Comparison of ENCODE assay signal across 8 mouse cellular contexts in genomic region chr11:31168831-31169160, GRCm38 (mm10). TPM values are rescaled to one million over a fixed set of nuclear protein-coding genes. Genes with fewer than 3 reads are reported as not detected.
DNase-seq lines count a peak whose midpoint lies in the region; ATAC-seq and TF ChIP-seq lines count a peak whose summit lies in the region.

No protein-coding gene starts in this region.

- no peak for TF ChIP-seq POLR2A in small intestine, adult 2 months (IDR thresholded peaks at IDR 0.05; ENCODE audit: low read depth, low read length)

- peaks cover 4% of the 10 kb centered on the region for H3K4me1 ChIP-seq in lung, embryonic 16.5 days (replicated peaks; ENCODE audit: control insufficient read depth, insufficient read depth, low read length)
- no peaks in the 10 kb centered on the region for H3K4me1 ChIP-seq in forebrain, embryonic 11.5 days (replicated peaks; ENCODE audit: control insufficient read depth, insufficient read depth, low read length)
- no peaks in the 10 kb centered on the region for H3K4me1 ChIP-seq in limb, embryonic 12.5 days (replicated peaks)
- no peaks in the 10 kb centered on the region for H3K4me1 ChIP-seq in small intestine, adult 2 months (ENCODE audit: control insufficient read depth, insufficient read depth, insufficient read length, low read length)

- no peak for DNase-seq in lung, postnatal 10 days
- no peak for DNase-seq in forebrain, embryonic 11.5 days (ENCODE audit: low spot score)
- DNase-seq in layer of hippocampus, postnatal 36 days = no peak
- no peak for DNase-seq in urinary bladder, postnatal 10 days (ENCODE audit: low spot score)
- no peak for DNase-seq in thymus, postnatal 10 days (ENCODE audit: low spot score in 2 of 2)

- H3K27ac ChIP-seq in lung, embryonic 16.5 days (ENCODE audit: low read length) = no peak overlapping the region
- H3K27ac ChIP-seq in forebrain, embryonic 11.5 days (ENCODE audit: low read depth, low read length) = no peak overlapping the region
- no peak overlapping the region for H3K27ac ChIP-seq in limb, embryonic 12.5 days
- H3K27ac ChIP-seq in small intestine, adult 2 months (ENCODE audit: insufficient read depth, low read depth, low read length) = no peak overlapping the region

- 33% methylated on average over 2 of the region's 2 CpGs for WGBS in lung, embryonic 16.5 days
- WGBS in forebrain, embryonic 11.5 days = 47% methylated on average over 2 of the region's 2 CpGs
- WGBS in limb, embryonic 12.5 days = 39% methylated on average over 2 of the region's 2 CpGs
- 18% methylated on average over 2 of the region's 2 CpGs for WGBS in small intestine, adult 2 months

- no peaks in the 10 kb centered on the region for H3K27me3 ChIP-seq in lung, embryonic 16.5 days (ENCODE audit: control insufficient read depth, insufficient read depth, low read depth, low read length)
- no peaks in the 10 kb centered on the region for H3K27me3 ChIP-seq in forebrain, embryonic 11.5 days (ENCODE audit: control insufficient read depth, insufficient read depth, low read length)
- no peaks in the 10 kb centered on the region for H3K27me3 ChIP-seq in limb, embryonic 12.5 days
- H3K27me3 ChIP-seq in small intestine, adult 2 months (ENCODE audit: control insufficient read depth, insufficient read depth, low read length) = no peaks in the 10 kb centered on the region

- no peak for TF ChIP-seq CTCF in small intestine, adult 2 months (IDR thresholded peaks at IDR 0.05; ENCODE audit: extremely low read depth, insufficient read length, insufficient replicate concordance, low read depth, low read length)

- H3K4me3 ChIP-seq in lung, embryonic 16.5 days (ENCODE audit: low read length) = no peak overlapping the region
- peak overlapping the region; percentile 34; the same call in 1 of the 2 replicates for H3K4me3 ChIP-seq in forebrain, embryonic 11.5 days (ENCODE audit: low read depth, low read length)
- no peak overlapping the region; the same call in 1 of the 2 replicates for H3K4me3 ChIP-seq in limb, embryonic 12.5 days (replicated peaks)
- H3K4me3 ChIP-seq in small intestine, adult 2 months (ENCODE audit: low read depth, low read length) = peak overlapping the region; percentile 46

- no peak for ATAC-seq in lung, embryonic 16.5 days (ENCODE audit: low read depth)
- no peak for ATAC-seq in forebrain, embryonic 11.5 days (replicated peaks; ENCODE audit: low FRiP score)
- ATAC-seq in limb, embryonic 12.5 days (ENCODE audit: insufficient number of reproducible peaks, insufficient read depth, low FRiP score, low TSS enrichment, low read depth) = no peak

- H3K9ac ChIP-seq in lung, embryonic 16.5 days (ENCODE audit: low read length) = no peak overlapping the region
- no peak overlapping the region for H3K9ac ChIP-seq in forebrain, embryonic 11.5 days (ENCODE audit: low read length)
- H3K9ac ChIP-seq in limb, embryonic 12.5 days (replicated peaks) = no peak overlapping the region

- H3K36me3 ChIP-seq in lung, embryonic 16.5 days (ENCODE audit: control insufficient read depth, insufficient read depth, low read length) = no peaks in the 10 kb centered on the region
- no peaks in the 10 kb centered on the region for H3K36me3 ChIP-seq in forebrain, embryonic 11.5 days (ENCODE audit: control insufficient read depth, insufficient read depth, low read length)
- H3K36me3 ChIP-seq in limb, embryonic 12.5 days = no peaks in the 10 kb centered on the region
- H3K36me3 ChIP-seq in small intestine, adult 2 months (ENCODE audit: control insufficient read depth, insufficient read depth, low read length) = no peaks in the 10 kb centered on the region

- peak overlapping the region; percentile 65 for H3K4me2 ChIP-seq in lung, embryonic 16.5 days (ENCODE audit: low read depth, low read length)
- peak overlapping the region; percentile 54 for H3K4me2 ChIP-seq in forebrain, embryonic 11.5 days (ENCODE audit: low read depth, low read length, severe bottlenecking)
- peak overlapping the region; percentile 63 for H3K4me2 ChIP-seq in limb, embryonic 12.5 days

- no peaks in the 10 kb centered on the region for H3K9me3 ChIP-seq in lung, embryonic 16.5 days (ENCODE audit: control insufficient read depth, low read length)
- H3K9me3 ChIP-seq in forebrain, embryonic 11.5 days (ENCODE audit: control insufficient read depth, low read length) = no peaks in the 10 kb centered on the region
- no peaks in the 10 kb centered on the region for H3K9me3 ChIP-seq in limb, embryonic 12.5 days

RNA-seq across cellular contexts. Expression of gene Gm17332, which starts 13.5 kb away (rescaled TPM):
- not detected in 2 replicates for polyA plus RNA-seq in lung, embryonic 16.5 days (2015; fragmentation: Nextera tagmentation; extraction: Ambion mirVana)
- not detected in 2 replicates for polyA plus RNA-seq in forebrain, embryonic 11.5 days (2014; fragmentation: Nextera tagmentation; extraction: Ambion mirVana)
- not detected in 2 replicates for polyA plus RNA-seq in limb, embryonic 12.5 days (2016; fragmentation: Nextera tagmentation; extraction: Ambion mirVana)
- polyA plus RNA-seq in small intestine, adult 2 months (2012; rRNA removed) = not detected in 2 replicates
- total RNA-seq in layer of hippocampus, postnatal 36 days (2021) = not detected

Comparison
In these comparisons a context has a peak if more than half of its experiments do, and no peak if none do; other contexts are left out.
1. H3K4me3 ChIP-seq: peak in forebrain, embryonic 11.5 days (single experiment) and small intestine, adult 2 months (single experiment); none in lung, embryonic 16.5 days (single experiment) and limb, embryonic 12.5 days (single experiment).
2. Peak in every context shown above with its lines, with median percentiles within 50 percentile points of each other: H3K4me2 ChIP-seq.